Mouse (Mus musculus): ENCODE data around the gene Gm45062.
A peak's percentile ranks its signal among the peaks of the same experiment; 100 is the strongest.

Gm45062 gene

DNA sequence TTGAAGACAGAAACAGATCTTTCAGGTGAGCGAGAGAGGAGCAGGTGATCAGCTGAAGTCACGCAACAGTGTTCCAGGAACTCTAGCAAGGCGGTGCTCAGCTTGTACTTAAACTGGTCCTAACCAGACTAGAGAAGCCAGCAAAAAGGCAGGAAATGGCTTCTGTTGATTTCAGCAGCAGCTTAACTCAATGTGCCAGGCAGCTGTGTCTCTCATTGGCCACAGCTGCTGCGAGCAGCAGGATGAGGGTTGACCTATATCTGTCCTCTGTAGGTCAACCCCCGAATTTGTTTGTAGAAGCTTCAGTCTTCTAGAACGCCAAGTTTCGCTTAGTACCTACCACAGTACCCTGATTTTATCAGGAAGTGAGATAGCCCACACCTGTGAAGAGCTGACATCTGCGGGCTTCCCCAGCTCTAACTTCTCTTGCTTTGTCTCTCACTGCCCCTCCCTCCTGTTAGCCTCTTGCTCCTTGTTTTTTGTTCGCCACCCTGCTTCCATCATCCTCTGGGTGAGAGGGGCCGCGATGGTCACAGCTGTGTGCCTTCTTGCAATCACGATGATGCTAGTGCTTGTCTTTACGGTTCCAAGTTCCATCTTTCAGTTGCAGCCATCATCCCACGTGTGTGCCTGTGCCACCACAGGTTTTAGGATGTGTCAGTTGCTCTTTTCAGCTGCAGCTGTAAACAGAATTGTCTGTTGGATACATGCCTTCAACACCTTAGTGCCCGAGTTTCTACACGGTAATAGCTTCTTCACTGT, 226.3 kb downstream of the Gm45062 start:
- peak; percentile 82 for DNase-seq

DNA sequence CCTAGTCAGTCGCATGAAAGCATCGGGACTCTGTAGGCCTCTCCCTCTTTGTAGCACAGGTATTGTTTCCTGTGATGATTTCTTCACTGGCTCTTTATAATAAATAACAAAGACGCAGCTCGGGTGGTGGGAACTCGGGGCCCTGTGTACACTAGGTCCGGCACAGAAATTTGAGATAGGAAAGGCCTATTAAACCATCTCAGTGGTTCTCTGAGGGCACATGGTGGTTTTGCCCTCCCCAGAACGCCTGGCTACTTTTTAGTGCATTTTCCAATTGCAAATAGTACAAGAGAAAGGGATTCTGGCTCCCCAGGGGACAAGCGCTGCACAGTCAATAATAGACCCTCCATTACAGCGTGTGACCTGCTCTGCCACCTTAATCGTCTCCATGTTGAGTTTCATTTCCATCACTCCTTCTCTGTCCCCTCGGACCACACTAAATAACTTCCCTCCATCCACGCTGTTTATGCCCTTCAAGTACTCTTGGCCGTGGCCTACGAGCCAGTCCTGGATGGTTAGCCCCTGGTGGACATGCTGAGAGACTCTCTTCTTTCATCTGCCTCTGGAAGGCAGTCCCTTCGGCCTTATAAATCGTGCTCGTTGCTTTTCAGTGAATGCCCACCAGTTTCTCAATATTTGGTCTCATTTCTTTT, 227.3 kb downstream of the Gm45062 start:
- DNase-seq: peak; percentile 43

DNA sequence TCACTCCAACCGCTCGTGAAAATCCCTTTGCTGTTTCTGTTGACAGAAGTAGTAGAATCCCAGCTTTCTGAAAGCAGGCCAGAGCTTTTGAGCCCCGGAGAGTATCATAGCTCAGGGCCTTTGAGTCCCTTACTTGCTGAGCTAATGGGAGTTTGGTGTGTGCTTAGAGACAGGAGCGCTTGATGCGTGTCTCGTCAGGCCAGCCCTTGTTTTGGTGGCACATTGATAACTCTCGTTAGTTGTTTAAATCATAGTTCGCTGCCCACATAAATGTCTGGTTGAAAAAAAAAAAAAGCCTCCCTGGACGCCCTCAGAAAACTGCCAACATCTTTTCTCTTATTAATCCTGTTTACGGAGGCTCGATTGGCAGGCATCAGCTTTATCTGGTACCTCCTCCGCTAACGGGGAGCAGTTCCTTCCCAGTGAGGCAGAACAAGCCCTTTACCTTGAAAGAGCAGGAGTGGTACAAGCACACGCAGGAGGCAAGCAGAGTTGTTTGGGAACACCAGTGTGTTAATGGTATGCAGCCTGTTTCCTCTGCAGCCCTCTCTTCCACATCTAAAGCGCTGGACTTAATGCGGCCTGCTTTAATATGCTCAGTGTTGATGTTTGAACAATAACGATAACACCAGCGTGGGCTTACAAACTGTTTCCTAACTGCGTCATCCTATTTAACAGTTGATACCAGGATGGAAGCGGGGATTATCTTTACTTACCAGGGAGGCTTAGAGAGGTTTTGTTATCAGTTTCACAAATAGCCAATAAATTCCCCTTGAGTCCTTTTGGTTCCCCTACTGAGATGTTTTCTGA, 228.0 kb downstream of the Gm45062 start:
- DNase-seq: peak; percentile 42

DNA sequence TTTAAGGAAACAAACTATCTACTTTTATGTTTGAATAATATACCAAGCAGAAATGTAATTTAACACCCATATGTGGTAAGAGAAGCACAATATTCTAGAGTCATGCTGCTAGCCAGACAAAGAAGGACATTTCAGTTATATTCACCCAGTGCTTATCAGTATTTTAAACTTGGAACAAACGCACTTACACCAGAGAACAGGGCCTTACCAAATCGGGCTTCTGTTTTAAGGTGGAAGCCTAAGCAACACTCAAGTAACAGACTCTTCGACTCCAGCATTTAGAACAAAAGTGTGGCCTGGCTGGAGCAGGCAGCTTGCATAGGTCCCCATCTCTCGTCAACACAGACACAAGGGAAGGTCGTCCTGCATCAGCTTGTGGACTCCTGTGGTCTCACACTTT, 229.0 kb downstream of the Gm45062 start:
- peak; percentile 30 for DNase-seq

DNA sequence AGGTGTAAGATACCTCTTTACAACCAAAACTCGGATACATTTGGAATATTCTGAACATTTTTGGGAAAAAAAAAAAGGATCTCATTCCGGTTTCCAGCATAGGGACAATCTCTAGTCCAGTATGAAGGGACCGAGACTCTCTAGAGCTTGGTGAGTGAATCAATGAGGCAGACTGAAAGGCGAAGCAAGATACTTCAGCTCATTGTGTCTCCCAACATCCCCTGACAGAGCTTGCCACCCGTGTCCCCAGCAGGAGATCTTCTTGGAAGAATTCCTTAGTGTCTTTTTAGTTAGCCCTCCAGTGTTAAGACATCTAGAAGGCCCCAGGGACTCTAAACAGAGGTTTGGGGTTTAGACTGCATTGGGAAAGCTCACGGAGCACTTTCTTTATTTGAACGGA, 230.0 kb downstream of the Gm45062 start:
- no peak for DNase-seq

DNA sequence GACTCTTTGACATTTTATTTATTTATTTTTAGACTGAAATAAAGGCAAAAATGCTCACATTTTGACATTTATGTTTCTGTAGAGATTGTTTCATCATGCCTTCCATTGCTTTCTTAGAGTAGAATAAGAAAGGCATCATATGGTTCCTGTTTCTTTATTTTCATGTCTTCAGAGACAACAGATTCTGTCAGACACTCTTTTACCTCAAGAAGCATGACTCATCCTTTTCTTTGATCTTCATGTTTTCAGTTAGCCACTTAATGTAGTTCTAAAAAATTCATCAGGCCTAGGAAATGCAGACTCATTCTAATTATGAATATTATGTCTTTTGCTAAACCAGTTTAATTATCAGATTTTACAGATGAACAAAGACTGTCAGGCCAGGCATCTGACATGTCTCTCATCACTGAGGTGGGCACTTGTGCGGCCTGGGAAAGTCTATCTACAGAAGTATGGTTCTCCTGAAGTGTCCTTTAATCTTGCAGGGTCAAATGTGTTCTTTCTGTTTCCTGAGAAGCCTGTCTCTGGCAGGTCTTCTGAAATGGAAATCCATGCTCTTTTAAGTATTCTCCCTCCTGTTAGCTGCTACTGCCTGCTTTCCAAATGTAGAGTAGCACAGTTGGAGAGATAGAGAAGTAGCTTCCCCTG, 230.8 kb downstream of the Gm45062 start:
- no peak for DNase-seq

DNA sequence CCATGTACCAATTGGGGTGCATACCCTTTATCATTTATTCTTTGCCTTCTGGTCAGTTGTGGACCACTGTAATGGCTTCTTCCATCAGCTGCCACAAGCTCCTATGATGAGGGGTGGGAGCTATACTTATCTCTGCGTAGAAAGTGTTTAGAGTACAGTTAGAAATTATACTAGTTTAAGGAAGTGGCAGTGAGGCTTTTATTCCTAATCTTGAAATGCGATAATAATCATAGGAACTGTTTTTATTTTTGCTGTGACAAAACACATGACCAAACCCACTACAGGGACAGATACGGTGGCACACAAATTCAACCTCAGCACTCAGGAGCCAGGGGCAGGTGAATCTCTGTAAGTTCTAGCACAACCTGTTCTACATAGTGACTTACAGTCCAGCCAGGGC, 233.0 kb downstream of the Gm45062 start:
- DNase-seq: no peak

DNA sequence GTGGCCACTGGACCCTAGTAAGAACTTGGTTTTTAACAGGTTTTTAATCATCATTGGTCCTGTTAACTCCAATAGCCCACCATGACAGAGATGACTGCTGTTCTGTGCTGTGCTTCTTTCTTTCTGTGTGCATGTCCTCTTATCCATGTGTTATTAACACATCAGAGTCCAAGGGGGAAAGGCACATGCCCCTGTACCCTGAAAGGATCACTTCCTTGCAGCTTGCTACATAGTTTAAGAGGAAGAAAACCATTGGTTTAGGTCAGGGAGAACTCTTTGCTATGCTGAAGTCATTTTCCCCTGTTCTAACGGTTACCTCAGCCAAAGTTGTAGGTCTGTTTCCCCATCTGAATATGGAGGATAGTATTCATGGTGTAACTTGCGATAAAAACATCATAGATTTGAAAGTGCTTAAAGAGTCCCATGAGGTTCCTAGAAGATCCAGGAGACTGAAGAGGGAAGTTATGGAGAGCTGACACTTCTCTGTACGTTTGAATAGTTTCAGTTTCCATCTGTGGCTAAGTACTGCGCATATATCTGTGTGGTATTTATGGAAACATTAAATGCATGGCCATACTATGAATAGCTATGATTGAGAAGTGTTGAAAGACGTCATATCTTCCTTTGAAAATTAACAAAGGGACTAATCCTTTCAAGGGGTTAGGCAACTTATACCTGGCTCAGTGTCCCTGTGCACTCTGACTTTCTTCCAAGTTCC, 236.0 kb downstream of the Gm45062 start:
- DNase-seq: no peak

DNA sequence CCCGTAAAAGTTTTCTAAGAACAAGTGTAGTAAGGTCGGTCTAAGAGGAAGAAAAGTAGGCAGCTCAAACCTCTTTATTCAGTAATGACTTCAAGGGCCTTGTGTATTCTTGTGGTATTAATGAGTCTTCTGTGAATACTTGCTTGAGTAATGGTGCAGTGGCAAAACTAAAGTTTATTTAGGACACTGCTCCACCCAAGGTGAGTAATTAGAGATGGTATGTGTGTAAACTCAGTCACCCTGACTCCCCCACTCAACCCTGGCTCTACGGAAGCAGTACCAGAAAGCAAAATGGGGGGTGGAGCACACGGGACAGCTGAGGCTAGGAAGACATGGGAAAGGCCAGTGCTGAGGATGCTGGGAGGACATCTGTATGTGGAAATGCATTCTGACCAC, 236.6 kb downstream of the Gm45062 start:
- no peak for DNase-seq

DNA sequence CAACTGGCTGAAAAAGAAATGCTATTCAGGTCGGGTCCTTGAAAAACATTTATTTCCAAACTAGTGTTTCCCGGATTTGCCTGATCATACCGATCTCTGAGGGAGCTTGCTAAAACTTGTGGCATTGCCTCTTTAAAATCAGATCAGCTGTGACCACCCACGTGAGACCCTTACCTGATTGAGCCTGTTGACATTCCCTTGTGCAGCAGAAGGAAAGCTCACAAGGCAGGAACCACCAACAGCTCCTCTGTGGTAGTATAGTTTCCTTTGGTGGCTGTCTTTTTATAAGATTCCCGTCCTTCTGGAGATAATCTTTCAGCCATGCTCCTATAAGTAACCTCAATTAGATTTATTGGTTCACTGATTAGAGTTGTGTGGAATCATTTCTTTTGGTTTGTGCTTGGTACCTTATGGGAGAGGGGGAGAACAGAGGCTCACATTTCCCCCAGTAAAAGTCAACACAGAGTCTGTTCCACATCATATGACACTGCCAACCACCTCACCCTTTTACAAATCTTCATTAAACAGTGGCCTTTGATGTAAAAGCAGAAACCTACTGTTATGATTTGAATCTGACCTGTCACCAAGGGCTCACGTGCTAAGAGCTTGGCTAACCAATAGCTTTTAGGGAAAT, 238.1 kb downstream of the Gm45062 start:
- DNase-seq: no peak

DNA sequence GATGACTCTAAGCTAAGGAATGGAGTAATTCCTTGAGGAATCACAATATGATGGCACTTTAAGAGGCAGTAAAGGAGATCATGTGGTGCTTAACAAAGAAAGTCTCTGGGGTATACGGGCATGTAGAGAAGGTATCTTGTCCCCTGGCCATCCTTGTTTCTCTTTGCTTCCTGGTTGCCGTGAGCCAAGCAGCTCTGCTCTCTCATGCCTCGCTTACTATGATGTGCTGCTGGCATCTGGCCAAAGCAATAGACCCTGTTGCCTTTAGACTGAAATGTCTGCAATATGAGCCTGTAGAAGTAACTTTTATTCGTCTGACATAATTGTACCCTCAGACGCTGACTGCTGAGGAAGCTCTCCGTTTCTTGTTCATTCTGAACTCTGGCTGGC, 238.6 kb downstream of the Gm45062 start:
- no peak for DNase-seq

DNA sequence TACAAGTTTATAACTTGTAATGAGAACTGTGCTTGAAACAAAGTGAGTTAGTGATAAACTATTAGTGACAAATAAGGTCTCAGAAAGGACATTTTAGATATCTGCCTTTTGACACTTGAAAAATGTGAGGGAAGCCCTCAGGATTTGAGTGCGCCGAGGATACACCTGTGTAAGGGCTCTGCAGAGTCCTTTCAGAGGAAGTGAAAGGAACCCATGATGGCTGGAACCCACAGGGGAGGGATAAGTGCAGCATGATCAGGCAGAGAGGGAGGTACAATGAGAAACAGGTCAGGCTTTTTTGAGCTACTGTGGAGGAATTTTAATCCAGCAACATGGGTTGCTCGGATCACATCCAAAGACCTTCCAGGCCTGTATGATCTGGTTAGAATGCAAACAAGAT, 239.7 kb downstream of the Gm45062 start:
- no peak for DNase-seq

DNA sequence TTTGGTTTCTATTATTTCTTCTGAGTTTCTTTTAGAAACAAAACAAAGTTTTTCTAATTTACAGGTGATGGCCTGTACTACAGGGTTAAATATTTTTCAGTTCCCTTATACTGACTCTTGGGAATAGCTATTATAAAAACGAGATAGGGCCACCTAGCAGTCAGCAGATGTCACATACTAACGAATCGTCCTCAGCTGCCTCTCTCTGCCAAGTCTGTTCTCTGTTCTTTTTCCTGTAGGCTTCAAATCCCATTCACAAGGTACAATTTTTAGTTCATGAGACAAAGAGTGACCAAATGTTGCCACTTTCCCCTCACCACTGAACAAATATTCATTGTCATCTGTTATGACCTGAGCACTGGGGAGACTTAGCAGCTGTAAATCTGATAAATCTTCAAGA, 244.7 kb downstream of the Gm45062 start:
- no peak for DNase-seq

DNA sequence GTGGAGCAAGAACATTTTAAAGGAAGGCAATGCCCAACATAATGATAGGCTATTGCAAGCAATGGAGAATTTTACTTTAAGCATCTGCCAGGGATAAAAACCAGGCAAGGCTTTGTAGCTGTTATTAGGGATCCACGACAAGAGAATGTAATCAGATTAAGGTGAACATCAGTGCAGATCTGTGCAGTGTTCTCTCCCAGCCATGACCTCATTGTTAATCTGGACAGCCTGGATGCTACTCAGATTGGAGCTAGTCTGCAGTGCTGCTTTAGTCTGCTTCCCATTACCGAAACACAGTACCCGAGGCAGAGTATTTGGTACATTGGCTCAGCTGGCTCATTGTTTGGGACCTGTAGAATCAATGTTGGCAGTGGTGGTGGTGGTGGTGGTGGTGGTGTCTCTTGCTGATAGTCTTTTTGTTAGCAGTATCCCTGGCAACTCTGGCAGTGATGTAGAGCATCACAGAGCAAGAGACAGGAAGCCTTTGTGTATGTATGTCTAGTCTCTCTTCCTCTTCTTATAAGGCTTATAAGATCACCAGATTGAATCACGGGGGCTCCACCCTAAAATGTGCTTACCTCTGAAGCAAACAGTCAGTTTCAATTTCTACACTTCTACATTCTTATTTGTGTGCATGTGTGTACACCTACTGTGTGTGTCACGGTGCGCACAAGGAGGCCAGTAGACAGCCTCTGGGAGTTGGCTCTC, 245.4 kb downstream of the Gm45062 start:
- peak; percentile 44 for DNase-seq

DNA sequence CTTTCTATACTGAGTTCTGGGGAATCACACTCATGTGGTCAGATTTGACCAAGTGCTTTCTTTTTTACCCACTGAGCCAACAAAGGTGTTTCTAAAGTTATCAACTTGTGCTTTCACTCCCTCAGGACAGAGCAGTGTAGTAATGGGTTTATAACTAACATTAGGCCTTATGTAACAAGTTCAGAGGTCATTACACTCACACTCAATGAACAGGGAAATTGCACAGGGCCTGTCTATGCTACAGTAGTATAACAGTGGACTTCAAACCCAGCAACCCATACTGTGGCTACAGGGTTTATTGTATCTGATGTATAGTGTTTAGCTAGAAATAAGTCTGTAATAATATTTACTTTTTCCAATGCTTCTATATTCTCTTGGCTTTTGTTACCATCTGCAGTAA, 247.4 kb downstream of the Gm45062 start:
- DNase-seq: no peak

DNA sequence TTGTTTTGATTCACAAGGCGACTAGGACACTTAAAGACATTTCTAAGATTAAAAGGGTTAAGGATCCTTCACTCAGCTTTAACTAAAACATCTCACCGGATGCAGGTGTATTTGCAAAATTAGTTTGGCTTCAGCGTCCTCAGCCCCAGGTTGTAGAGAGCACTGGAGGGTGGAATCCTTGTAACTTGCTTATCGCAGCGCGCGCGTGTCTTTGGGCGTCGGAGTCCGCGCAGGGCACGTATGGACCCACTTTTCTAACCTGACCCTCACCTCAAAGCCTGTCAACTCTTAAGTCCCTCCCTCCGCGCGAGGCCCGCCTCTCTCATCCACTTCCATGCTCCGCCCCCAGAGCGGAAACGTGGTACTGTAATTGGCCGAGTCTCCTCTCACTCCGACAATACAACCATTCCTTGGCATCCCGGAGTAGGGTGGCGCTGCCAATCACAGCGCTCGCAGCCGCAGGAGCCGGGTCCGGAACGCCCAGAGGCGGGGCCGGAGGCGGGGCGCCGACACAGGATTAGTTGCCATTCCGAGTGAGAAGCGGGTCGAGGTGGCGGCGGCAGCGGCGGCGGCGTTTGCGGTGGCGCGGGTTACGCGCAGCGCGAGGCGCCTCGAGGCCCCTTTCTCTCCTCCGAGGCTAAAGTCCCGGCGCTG, 249.8 kb downstream of the Gm45062 start:
- peak; percentile 99 for DNase-seq

DNA sequence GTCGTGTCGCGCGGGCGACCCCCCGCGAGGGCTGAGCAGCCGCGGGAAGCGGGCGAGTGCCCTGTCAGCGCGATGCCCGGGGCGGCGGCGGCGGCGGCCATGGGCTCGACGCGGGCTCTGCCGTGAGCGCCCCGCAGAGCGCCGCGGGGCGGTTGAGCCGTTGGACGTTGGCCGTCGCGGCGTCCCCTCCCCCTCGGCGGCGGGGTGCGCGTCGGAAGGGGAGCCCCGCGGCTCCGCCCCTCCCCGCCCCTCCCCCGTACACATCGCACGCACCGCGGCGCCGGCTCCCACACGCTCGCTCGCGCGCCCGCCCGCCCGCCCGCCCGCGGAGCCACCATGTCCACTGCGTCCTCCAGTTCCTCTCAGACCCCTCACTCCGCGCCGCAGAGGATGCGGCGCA, 250.3 kb downstream of the Gm45062 start, which contains the start of gene Glcci1:
Gene Glcci1 (plus strand): TSS at position 50 of the 400 bp plus-strand sequence.
- DNase-seq: peak; percentile 90

DNA sequence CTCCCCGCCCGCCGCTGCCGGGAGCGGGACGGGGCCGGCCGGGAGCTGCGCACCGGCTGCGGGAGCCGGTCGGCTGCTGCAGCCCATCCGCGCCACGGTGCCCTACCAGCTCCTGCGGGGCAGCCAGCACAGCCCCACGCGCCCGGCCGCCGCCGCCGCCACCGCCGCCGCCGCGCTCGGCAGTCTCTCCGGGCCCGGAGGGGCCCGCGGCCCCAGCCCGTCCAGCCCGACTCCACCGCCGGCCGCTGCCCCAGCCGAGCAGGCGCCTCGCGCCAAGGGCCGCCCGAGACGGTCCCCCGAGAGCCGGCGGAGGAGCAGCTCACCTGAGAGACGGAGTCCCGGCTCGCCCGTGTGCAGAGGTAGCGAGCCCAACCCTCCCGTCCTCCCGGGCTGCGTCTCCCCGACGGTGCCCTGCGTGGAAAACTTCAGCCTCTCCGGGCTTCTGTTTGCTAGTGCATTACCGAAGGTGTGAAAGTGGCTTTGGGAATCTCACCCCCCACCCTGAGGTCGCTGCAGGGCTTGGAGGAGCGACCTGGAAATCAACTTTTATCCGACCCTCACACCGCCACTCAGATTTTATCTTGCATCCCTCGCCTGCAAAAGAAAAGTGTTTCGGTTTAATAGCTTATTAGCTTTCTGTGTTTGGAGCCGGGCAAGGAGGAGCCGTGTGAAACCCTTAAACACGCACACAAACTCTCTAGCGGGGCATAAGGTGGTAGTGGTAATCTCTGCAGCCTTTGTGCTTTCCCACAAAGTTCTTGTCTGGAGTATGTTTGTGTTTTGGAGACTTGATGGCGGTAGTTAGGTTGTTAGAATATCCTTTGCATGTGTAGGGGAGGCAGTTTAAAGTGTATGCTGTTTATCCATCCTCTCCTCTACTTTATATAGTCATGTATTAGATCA, 251.0 kb downstream of the Gm45062 start:
- peak; percentile 77 for DNase-seq

DNA sequence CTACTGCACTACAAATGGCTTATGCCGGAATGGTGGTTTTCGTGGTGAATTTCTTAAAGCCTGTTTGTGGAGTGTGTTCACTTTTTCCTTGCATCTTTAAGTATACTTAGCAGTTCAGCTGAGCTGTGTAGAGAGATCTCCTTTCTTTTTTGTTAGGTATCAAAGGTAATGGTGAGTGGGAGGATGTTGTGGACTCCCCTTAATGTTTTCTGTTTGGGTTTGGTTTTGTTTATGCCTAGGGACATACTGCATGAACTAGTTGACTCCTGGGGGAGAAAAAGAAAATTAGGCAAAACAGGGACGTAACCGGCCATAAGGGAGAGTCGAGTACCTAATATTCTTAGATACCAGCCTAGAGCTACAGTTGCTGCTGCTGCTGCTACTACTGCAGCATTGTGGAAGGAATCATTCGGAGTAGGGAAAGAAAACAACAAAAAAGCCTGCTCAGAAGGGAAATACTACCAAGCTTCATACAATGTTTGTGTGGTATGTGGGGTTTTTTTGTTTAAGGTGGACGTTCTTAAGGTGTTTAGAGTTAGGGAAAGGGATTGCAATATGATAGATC, 251.7 kb downstream of the Gm45062 start:
- DNase-seq: no peak

All from thymus, postnatal 4 days (tissue).